Mouse (Mus musculus): ENCODE measurements at regions not wholly inside any gene's neighbourhood (a gene's known extent, or its start where the extent isn't known, plus 50 kb on each side); places are given as distances from the start of the nearest gene placed in this dataset.

GRCm38 (mm10) chr4:12532961-12533360 lies 361.1 kb upstream of the Fam92a start:
- intact Hi-C loops (cut with DNase I), result no loop called here
- no peak overlapping the region for H3K4me3 ChIP-seq
- no peak for DNase-seq
- TF ChIP-seq CTCF (IDR thresholded peaks at IDR 0.05), result no peak
- H3K27ac ChIP-seq, result no peak overlapping the region

- Histone ChIP-seq H3K4me3 (no peak overlapping the region), H3K27ac (no peak overlapping the region)
- intact Hi-C loops (cut with DNase I), result no loop called here
- no peak for TF ChIP-seq CTCF (IDR thresholded peaks at IDR 0.05)
- no peak for DNase-seq
Measured at GRCm38 (mm10) chr4:12522358-12522757, 350.5 kb upstream of the Fam92a start.

DNA sequence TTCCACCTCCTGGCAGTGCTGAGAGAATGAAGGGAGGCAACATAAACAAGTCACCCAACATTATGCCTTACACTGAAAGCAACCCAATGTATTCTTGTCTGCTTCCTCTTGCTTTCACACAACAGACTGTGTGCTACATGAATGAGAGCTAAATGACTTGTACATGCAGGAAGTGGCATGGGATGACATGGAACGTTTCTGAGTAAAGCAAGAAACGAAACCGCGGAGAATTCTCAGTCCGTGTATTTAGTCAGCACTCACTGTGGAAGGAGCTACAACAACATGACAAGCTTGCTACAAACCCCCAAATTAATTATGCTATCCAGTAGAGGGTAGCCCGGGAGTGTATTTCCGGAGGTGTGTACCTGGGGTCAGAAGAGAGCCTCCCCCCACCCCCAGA lies 349.4 kb upstream of the Fam92a start:
- Histone ChIP-seq H3K27ac (no peak overlapping the region), H3K4me3 (no peak overlapping the region)
- no peak for DNase-seq
- no peak for TF ChIP-seq CTCF (IDR thresholded peaks at IDR 0.05)
- intact Hi-C loops (cut with DNase I), result no loop called here

DNA sequence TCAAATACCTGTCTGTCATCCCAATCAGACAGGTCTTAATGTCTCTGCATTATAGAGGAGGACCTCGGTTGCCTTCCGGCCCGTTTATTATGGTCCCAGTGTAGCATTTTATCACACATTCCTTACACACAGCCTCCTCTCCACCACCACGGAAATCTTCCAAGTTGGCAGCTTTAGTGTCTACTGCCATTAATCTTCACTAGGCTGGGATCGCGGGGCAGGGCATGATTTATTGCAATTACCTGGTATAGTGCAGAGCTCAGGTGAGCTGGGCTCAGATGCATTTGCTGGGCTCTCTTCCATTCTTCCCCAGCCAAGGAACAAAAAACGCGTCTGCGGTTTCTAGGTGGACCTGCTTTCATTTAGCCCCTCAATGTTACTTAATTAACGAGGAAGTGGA lies 344.7 kb upstream of the Fam92a start:
- intact Hi-C loops (cut with DNase I), result no loop called here
- H3K4me3 ChIP-seq, result no peak overlapping the region
- no peak for DNase-seq
- no peak overlapping the region for H3K27ac ChIP-seq
- TF ChIP-seq CTCF (IDR thresholded peaks at IDR 0.05), result no peak

DNA sequence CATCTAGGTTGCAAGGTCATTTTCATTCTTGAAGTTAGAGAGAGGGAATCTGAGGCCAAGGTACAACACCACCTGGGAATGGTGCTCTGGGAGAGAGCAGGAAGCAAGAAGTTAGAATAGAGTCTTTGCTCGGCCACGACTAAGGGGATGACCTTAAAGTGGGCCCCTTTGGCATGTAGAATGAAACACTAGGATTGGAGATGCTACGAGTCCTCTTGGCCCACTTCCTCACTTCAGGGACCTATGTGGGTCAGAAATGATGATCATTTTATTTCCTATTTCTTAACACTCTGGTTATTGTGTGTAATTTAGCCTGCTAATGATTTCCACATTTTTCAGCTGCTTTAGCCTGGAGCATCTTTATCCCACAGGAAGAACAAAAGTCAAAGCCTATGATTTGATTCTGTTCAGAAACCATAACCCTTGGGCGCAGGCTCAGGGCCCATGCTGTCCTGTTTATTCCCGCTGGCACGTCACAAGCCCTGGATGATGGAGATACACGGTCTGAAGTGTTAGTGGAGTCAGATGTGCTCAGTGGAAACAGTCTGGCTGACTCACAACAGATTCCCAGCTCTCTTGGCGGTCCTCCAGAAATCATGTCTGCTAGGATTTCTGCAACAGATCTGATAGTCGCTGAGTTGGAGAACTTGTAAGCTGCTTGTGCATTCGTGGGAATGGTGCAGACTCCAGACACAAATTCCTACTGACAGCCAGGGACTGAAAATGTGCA lies 340.0 kb upstream of the Fam92a start:
- no peak for TF ChIP-seq CTCF (IDR thresholded peaks at IDR 0.05)
- H3K27ac ChIP-seq, result no peak overlapping the region; the same call in 1 of the 2 replicates

DNA sequence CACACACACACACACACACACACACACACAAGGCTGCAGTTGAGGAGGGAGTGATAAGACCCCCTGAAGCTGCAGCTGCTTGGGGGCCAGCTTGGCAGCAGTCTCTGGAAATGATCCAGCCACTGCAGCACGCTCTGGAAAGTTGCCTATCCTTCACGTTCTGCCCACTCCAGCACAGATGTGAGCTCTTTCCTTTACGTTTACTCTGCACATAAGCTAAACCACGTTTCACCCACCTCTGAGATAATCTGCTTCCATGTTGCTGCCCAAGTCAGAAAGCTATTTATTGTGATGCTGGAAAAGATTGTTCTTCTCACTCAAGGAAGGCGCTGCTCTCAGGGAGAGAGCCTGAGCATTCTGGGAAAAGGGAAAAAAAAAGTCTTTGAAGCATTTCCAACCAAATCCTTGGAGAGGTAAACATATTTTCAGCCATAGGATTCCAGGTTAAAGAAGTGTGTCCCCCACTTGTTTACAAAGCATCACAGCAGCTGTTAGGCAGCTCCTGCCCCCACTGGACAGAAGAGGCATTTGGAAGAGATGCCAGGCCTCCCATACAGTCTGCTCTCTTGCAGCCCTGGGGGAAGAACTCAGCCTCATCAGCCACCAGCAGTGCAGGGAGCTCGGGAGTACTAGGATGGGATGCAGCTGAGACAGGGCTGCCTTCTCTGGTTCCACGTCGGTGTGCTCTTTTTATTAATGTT lies 335.2 kb upstream of the Fam92a start:
- Histone ChIP-seq H3K4me3 (no peak overlapping the region), H3K27ac (no peak overlapping the region)
- intact Hi-C loops (cut with DNase I), result no loop called here
- no peak for TF ChIP-seq CTCF (IDR thresholded peaks at IDR 0.05)
- no peak for DNase-seq

More for the DNA sequence above, 340.0 kb upstream of the Fam92a start:
- intact Hi-C loops (cut with DNase I), result no loop called here
- peak; percentile 78 for DNase-seq
- H3K4me3 ChIP-seq, result no peak overlapping the region

GRCm38 (mm10) chr4:12501086-12501485 lies 329.3 kb upstream of the Fam92a start:
- no peak for DNase-seq
- intact Hi-C loops (cut with DNase I), result no loop called here
- no peak overlapping the region for H3K27ac ChIP-seq

GRCm38 (mm10) chr4:12498426-12498825 lies 326.6 kb upstream of the Fam92a start:
- intact Hi-C loops (cut with DNase I), result no loop called here
- H3K27ac ChIP-seq, result no peak overlapping the region
- no peak overlapping the region for H3K4me3 ChIP-seq
- TF ChIP-seq CTCF (IDR thresholded peaks at IDR 0.05), result no peak
- DNase-seq, result no peak

More at GRCm38 (mm10) chr4:12501086-12501485, 329.3 kb upstream of the Fam92a start:
- no peak overlapping the region for H3K4me3 ChIP-seq
- no peak for TF ChIP-seq CTCF (IDR thresholded peaks at IDR 0.05)

- intact Hi-C loops (cut with DNase I), result no loop called here
- TF ChIP-seq CTCF (IDR thresholded peaks at IDR 0.05), result no peak
- no peak for DNase-seq
- Histone ChIP-seq H3K4me3 (no peak overlapping the region), H3K27ac (no peak overlapping the region)
Measured at GRCm38 (mm10) chr4:12492468-12492867, 320.7 kb upstream of the Fam92a start.

- intact Hi-C loops (cut with DNase I), result no loop called here
- DNase-seq, result peak; percentile 51
- no peak overlapping the region for H3K27ac ChIP-seq
- TF ChIP-seq CTCF (IDR thresholded peaks at IDR 0.05), result no peak
- H3K4me3 ChIP-seq, result no peak overlapping the region
Measured at GRCm38 (mm10) chr4:12491306-12491705, 319.5 kb upstream of the Fam92a start.

GRCm38 (mm10) chr4:12490066-12490465 lies 318.3 kb upstream of the Fam92a start:
- no peak overlapping the region for H3K4me3 ChIP-seq
- no peak overlapping the region for H3K27ac ChIP-seq
- no peak for DNase-seq
- TF ChIP-seq CTCF (IDR thresholded peaks at IDR 0.05), result no peak
- intact Hi-C loops (cut with DNase I), result no loop called here

DNA sequence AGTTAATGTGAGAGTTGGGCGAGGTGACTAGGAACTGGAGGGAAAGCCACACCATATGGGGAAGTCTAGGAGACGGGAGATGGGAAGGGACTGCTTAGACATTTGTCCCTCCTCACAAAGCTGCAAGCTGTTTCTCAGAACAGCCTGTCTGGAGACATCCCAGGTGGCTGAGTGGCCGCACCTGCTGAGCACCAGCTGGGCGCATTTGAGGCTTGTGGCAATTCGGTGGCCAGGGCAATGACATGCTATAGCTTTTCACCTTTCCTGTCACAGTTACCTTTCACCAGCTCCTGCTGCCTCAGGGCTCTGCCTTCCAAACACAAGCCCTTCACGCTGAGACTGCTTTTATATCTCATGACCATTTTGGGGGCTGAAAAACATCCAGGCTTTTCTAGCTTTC lies 317.5 kb upstream of the Fam92a start:
- TF ChIP-seq CTCF (IDR thresholded peaks at IDR 0.05), result no peak
- DNase-seq, result no peak
- H3K4me3 ChIP-seq, result no peak overlapping the region
- H3K27ac ChIP-seq, result no peak overlapping the region
- intact Hi-C loops (cut with DNase I), result no loop called here

DNA sequence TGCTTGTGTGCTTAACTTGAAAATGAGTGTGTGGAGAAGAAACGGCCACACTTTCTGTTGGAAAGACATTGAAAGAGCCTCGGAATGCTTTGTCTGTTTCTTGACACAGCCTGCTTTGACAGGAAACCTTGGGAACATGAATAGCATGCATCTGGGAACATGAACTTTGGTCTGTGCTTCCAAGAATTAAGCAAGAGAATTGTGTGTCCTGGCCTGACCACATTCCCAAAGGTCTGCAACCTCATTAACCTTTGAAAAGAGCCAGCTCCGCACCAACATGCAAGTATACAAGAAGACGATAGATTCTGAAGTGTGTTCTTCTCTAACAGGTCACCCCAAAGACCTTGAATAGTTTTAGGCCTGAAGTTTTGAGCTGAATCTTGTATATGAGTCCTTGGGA lies 309.7 kb upstream of the Fam92a start:
- H3K27ac ChIP-seq, result no peak overlapping the region
- intact Hi-C loops (cut with DNase I), result no loop called here
- TF ChIP-seq CTCF (IDR thresholded peaks at IDR 0.05), result no peak
- DNase-seq, result no peak
- no peak overlapping the region for H3K4me3 ChIP-seq

- no peak for TF ChIP-seq CTCF (IDR thresholded peaks at IDR 0.05)
- intact Hi-C loops (cut with DNase I), result no loop called here
- no peak overlapping the region for H3K4me3 ChIP-seq
- no peak for DNase-seq
- H3K27ac ChIP-seq, result no peak overlapping the region
Measured at GRCm38 (mm10) chr4:12476717-12477116, 304.9 kb upstream of the Fam92a start.

Data from gastrocnemius, adult 2 months (tissue).